Mouse (Mus musculus) kidney, postnatal 0 days (tissue): Measurements from ENCODE around the gene Lsm4. TPM values are rescaled to one million over a fixed set of nuclear protein-coding genes. Genes with fewer than 3 reads are reported as not detected.
A peak's percentile ranks its signal among the peaks of the same experiment; 100 is the strongest.

ENCODE experiments used
- ATAC-seq: fragments of 200-750 bp; cut with Nextera tagmentation; replicated peaks from 2 replicates; pipeline ENCODE4 v1.8.0; 2017; ENCODE audit warnings: low read depth, moderate number of reproducible peaks, moderate TSS enrichment, moderate library complexity; ENCODE audit not compliant: low FRiP score
- DNase-seq: peaks from one replicate; pipeline ENCODE4 v3.0.0-alpha.2; 2016; ENCODE audit warnings: low spot score
- H3K27ac ChIP-seq: fragments of 300-500 bp; sonication (generic); 2 replicates; pipeline ENCODE4 v1.5.1; 2014; ENCODE audit warnings: mild to moderate bottlenecking
- H3K27me3 ChIP-seq: fragments of 300-500 bp; sonication (generic); 2 replicates; pipeline ENCODE4 v1.6.1; 2014; ENCODE audit warnings: low read length, mixed read lengths; ENCODE audit not compliant: insufficient read depth
- H3K36me3 ChIP-seq: fragments of 300-500 bp; sonication (generic); 2 replicates; pipeline ENCODE4 v1.6.1; 2014; ENCODE audit warnings: low read length, mixed read lengths; ENCODE audit not compliant: insufficient read depth
- H3K4me1 ChIP-seq: fragments of 300-500 bp; sonication (generic); replicated peaks from 2 replicates; pipeline ENCODE4 v1.6.1; 2014; ENCODE audit warnings: antibody characterized with exemption, low read length, mixed read lengths; ENCODE audit not compliant: insufficient read depth
- H3K4me2 ChIP-seq: fragments of 300-500 bp; sonication (generic); 2 replicates; pipeline ENCODE4 v1.6.1; 2014; ENCODE audit warnings: mild to moderate bottlenecking, low read length, moderate library complexity, mixed read lengths
- H3K4me3 ChIP-seq: fragments of 300-500 bp; sonication (generic); replicated peaks from 2 replicates; pipeline ENCODE4 v1.5.1; 2014; ENCODE audit warnings: low read depth, low read length
- H3K9ac ChIP-seq: fragments of 300-500 bp; sonication (generic); 2 replicates; pipeline ENCODE4 v1.6.1; 2014; ENCODE audit warnings: low read depth, low read length
- H3K9me3 ChIP-seq: fragments of 300-500 bp; sonication (generic); replicated peaks from 2 replicates; pipeline ENCODE4 v1.6.1; 2016; ENCODE audit warnings: low read length, inconsistent platforms, mixed read lengths
- CTCF ChIP-seq: IDR thresholded peaks from 2 replicates; pipeline ENCODE4 v1.5.1; 2016; ENCODE audit warnings: antibody characterized with exemption, low read depth, mild to moderate bottlenecking, moderate library complexity
- WGBS: fragments of 180-500 bp; shearing (Covaris S2); extraction: QIAGEN DNeasy Blood & Tissue Kit; methylation state at CpG from one replicate; pipeline ENCODE4 v1.1.7; 2014; 5-methylcytosine and 5-hydroxymethylcytosine counted together
- polyA plus RNA-seq: library from polyadenylated mRNA; unstranded; fragments of >200 nt; fragmentation: Nextera tagmentation; extraction: Ambion mirVana; gene quantifications from 2 replicates; pipeline ENCODE4 v1.2.1, GENCODE M21; 2015

Lsm4 gene
- polyA plus RNA-seq, 1 experiment from 2014 or later: 281 TPM

DNA sequence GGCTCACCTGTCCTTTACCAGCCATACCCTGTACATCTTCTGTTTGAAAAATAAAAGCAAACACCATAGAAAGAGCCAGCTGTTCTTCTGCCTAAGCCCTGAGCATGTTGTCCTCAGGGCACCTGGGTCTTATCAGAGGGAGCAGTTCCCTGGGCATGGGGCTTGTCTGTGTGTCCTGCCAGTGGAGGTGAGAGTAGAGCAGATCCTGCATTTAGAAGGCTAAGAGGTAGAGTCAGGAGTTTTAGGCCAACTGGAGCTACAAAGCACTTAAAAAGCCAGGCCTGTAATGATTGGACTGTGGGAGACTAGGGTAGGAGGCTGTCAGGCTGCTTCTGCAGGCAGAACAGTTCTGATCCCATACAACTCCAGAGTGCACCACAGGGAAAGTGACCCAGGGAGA is 5.6 kb downstream of the Lsm4 start:
- no peak for TF ChIP-seq CTCF
- ATAC-seq (no peak), DNase-seq (no peak)
- Histone ChIP-seq H3K4me2 (no peak overlapping the region), H3K9ac (no peak overlapping the region), H3K4me3 (no peak overlapping the region), H3K4me1 (peaks cover 24% of the 10 kb centered on the region), H3K27ac (no peak overlapping the region), H3K9me3 (no peaks in the 10 kb centered on the region), H3K36me3 (peaks cover 18% of the 10 kb centered on the region), H3K27me3 (no peaks in the 10 kb centered on the region)

GRCm38 (mm10) chr8:70679404-70679803 is 6.4 kb downstream of the Lsm4 start:
- WGBS: 86% methylated on average over 4 of the region's 4 CpGs
- ATAC-seq (no peak), DNase-seq (no peak)
- H3K9me3 ChIP-seq: no peaks in the 10 kb centered on the region
- no peak overlapping the region for H3K9ac ChIP-seq
- H3K4me2 ChIP-seq: no peak overlapping the region
- no peak for TF ChIP-seq CTCF
- H3K36me3 ChIP-seq: peaks cover 18% of the 10 kb centered on the region
- H3K4me1 ChIP-seq: peaks cover 17% of the 10 kb centered on the region; the same call in 1 of the 2 replicates
- H3K4me3 ChIP-seq: no peak overlapping the region
- no peaks in the 10 kb centered on the region for H3K27me3 ChIP-seq
- H3K27ac ChIP-seq: no peak overlapping the region

GRCm38 (mm10) chr8:70680039-70680438 is 7.0 kb downstream of the Lsm4 start:
- H3K27ac ChIP-seq: no peak overlapping the region
- no peak overlapping the region for H3K9ac ChIP-seq
- H3K27me3 ChIP-seq: no peaks in the 10 kb centered on the region
- WGBS: 59% methylated on average over 3 of the region's 3 CpGs
- peaks cover 18% of the 10 kb centered on the region for H3K36me3 ChIP-seq
- TF ChIP-seq CTCF: no peak
- DNase-seq (no peak), ATAC-seq (no peak)
- H3K4me2 ChIP-seq: no peak overlapping the region
- no peaks in the 10 kb centered on the region for H3K9me3 ChIP-seq
- H3K4me3 ChIP-seq: no peak overlapping the region
- H3K4me1 ChIP-seq: peaks cover 10% of the 10 kb centered on the region; the same call in 1 of the 2 replicates

GRCm38 (mm10) chr8:70681410-70681809 is 8.4 kb downstream of the Lsm4 start:
- Histone ChIP-seq H3K4me1 (peaks cover 9% of the 10 kb centered on the region; the same call in 1 of the 2 replicates), H3K9me3 (no peaks in the 10 kb centered on the region), H3K4me2 (no peak overlapping the region), H3K27me3 (no peaks in the 10 kb centered on the region), H3K4me3 (no peak overlapping the region), H3K9ac (no peak overlapping the region), H3K36me3 (peaks cover 17% of the 10 kb centered on the region), H3K27ac (no peak overlapping the region)
- 71% methylated on average over 3 of the region's 3 CpGs for WGBS
- DNase-seq (no peak), ATAC-seq (no peak)
- no peak for TF ChIP-seq CTCF

- TF ChIP-seq CTCF: peak; percentile 43
- Histone ChIP-seq H3K36me3 (peaks cover 15% of the 10 kb centered on the region; the same call in 1 of the 2 replicates), H3K9me3 (no peaks in the 10 kb centered on the region), H3K27me3 (no peaks in the 10 kb centered on the region), H3K4me2 (peak overlapping the region; percentile 35; the same call in 1 of the 2 replicates), H3K27ac (no peak overlapping the region), H3K4me1 (peaks cover 9% of the 10 kb centered on the region; the same call in 1 of the 2 replicates), H3K4me3 (no peak overlapping the region), H3K9ac (peak overlapping the region; percentile 44; the same call in 1 of the 2 replicates)
- WGBS: 1% methylated on average over 19 of the region's 19 CpGs
- DNase-seq (peak; percentile 76), ATAC-seq (peak; percentile 53; the same call in 1 of the 2 replicates)
Measured at GRCm38 (mm10) chr8:70682193-70682592, 9.1 kb downstream of the Lsm4 start.

DNA sequence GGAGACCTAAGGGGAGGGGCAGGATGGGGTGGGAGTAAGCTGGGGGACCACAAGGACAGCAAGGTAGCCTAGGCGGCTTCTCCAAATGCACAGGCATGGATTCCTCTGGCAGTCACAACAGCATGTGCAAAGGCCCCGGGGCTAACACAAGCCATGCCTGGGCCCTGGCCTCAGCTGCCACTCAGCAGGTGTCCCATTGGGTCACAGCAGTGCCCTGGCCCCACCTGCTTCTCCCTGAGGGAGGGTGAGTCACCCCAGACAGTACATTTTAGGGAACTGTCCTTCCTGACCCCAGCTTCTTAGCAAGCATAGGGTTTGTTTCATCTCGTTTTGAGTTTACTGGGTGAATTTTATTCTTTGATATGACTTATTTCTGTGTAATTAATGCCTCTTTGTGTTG is 9.6 kb downstream of the Lsm4 start:
- peak overlapping the region; percentile 35; the same call in 1 of the 2 replicates for H3K4me2 ChIP-seq
- no peak overlapping the region for H3K4me3 ChIP-seq
- no peak for DNase-seq
- H3K27ac ChIP-seq: no peak overlapping the region
- H3K4me1 ChIP-seq: peaks cover 9% of the 10 kb centered on the region; the same call in 1 of the 2 replicates
- 0 out of 2 replicates have a peak overlapping the region, but pooled peaks have one; percentile 44 for H3K9ac ChIP-seq
- H3K36me3 ChIP-seq: peaks cover 15% of the 10 kb centered on the region; the same call in 1 of the 2 replicates
- no peak for TF ChIP-seq CTCF
- ATAC-seq: no peak
- no peaks in the 10 kb centered on the region for H3K27me3 ChIP-seq
- no peaks in the 10 kb centered on the region for H3K9me3 ChIP-seq
- WGBS: 65% methylated on average over 3 of the region's 3 CpGs

GRCm38 (mm10) chr8:70684291-70684690 is 11.2 kb downstream of the Lsm4 start:
- peaks cover 9% of the 10 kb centered on the region; the same call in 1 of the 2 replicates for H3K4me1 ChIP-seq
- no peak for TF ChIP-seq CTCF
- no peak overlapping the region for H3K9ac ChIP-seq
- DNase-seq: no peak
- no peaks in the 10 kb centered on the region for H3K9me3 ChIP-seq
- H3K27ac ChIP-seq: no peak overlapping the region
- 0 out of 2 replicates have a peak, but pooled peaks cover 5% of the 10 kb centered on the region for H3K36me3 ChIP-seq
- ATAC-seq: no peak
- H3K4me3 ChIP-seq: no peak overlapping the region
- H3K27me3 ChIP-seq: no peaks in the 10 kb centered on the region
- H3K4me2 ChIP-seq: no peak overlapping the region
- WGBS: 53% methylated on average over 7 of the region's 7 CpGs
